Mouse (Mus musculus) MEL-GATA-1-ER (cell line): ENCODE data around the gene Ube2e1.
"Not testable (repeated sequence)": the region's sequence is repeated elsewhere in the genome, so short reads cannot be mapped to it uniquely, and the experiment has no call there.

Source experiments
- DNase-seq: peaks from one replicate; pipeline ENCODE4 v3.0.0-alpha.2; 2012; ENCODE audit warnings: low read depth; ENCODE audit errors: extremely low read depth

Ube2e1 gene

DNA sequence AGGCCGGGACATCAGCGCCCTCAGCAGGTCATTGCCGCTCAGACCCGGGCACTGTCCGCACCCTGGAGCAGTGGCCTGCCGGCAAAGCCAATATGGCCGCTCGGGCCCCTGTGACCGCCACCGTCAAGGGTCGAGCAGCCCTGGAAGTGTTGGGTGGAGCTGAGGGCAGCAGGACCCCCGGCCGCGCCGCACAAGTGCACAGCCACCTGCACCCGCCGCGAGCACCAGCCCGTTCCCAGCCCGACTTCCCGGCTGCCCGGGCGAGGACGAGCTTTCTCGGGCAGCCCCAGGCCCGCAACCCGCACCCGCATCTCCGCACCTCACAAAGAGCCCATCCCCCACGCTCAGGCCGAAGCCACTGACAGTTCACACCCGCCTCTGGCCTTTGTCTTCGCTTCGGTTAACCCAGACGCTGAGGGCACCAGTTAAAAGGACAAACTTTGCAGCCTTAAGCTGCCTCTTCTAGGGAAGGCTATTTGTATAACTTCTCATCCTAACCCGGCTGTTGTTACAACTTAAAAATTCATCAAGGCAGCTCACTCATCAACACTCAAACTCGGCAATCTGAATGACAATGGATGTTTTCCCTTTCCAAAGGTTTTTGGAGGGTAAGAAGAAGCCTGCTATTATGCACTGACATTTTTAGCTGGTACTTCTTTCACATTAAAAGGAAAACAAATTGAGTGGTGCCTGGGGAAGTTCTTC, 4.5 kb downstream of the Ube2e1 start:
- no peak for DNase-seq

DNA sequence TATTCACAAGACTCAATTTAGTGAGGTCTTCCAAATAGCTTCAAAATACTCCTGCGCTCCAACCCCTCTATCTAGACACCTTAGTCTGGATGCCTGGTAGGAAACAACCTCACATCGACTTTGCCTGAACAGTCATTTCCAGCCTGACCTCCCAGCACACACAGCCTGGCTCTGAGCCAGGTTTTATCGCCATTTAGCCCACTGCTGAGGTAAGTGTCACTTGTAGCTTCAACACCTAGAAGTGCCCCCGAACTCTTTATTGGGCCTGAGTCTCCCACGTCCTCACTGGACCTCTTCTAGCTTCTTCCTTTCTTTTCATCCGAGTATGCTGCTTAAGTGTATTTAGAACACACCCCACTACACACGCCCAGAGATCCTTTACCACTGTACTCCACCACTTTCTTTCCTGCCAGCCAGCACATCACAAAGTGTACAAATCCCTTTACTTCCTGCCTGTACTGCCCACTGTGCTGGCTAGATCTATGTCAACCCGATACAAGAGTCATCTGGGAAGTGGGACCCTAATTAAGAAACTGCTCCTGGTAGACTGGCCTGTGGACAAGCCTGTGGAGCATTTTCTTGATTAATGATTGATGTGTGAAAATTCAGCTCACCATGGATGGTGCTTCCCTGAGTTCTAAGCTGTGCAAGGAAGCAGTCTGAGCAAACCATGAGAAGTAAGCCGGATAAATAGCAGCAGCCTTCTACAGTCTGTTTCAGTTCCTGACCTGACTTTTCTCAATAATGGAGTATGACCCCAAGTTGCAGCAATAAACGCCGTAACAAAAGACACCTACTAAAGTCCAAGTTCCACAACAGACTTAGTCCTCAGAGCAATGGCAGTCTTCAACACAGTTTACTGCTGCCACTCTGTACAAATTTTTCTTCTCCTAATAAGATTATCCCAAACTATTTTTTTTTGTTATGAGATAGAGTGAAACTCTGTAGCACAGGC, 13.9 kb downstream of the Ube2e1 start:
- no peak for DNase-seq

DNA sequence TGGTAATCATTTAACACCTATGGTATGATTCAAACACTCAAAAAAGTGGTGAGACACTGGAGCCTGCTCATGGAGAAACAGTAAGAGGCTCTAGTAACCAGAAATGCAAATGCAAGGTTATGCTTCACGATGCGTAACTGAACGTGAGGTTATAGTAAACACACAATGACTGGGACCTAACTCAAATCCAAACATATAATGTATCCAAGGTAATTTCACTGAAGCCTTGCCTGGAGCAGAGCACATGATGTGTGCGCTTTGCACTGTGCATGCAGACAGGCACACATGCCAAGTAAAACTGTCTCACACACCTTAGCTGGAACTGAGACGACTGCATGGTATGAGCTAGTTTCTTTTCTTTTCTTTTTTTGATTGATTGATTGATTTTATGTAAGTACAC, 27.5 kb downstream of the Ube2e1 start:
- DNase-seq = no peak

DNA sequence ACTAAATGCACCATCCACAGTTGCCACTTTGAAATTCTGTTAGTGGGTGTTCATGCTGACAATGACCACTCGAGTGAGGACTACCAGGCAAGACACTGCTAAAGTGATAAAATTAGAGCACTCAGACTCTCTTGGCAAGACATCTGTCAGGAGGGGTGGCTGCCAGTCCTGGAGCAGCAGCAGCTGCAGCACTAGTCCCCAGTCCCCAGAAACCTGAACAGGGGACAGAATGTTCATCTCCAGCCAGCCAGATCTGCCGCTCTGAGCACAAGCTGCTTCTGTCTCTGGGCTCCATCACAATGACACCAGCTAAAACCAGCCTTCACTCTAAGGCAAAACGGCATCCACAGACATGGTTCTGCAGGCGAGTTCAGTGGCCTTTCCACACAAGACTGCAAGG, 28.4 kb downstream of the Ube2e1 start:
- no peak for DNase-seq

DNA sequence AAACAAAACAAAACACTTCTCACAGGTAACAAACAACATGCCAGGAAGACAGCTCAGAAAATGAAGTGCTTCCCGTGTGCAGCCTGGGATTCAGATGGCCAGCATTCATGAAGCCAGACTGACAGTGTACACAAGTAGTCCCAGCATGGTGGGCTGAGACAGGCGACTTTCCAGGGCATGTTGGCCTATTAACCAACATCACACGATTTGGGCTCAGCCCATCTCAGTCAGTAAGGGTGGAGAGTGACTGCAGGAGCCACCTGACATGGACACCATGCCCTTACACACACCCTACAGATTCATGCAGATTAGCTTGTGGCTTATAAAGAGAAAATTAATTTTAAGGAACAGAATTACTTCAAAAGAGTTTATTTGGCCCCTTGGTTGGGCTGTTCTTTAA, 28.9 kb downstream of the Ube2e1 start:
- no peak for DNase-seq

DNA sequence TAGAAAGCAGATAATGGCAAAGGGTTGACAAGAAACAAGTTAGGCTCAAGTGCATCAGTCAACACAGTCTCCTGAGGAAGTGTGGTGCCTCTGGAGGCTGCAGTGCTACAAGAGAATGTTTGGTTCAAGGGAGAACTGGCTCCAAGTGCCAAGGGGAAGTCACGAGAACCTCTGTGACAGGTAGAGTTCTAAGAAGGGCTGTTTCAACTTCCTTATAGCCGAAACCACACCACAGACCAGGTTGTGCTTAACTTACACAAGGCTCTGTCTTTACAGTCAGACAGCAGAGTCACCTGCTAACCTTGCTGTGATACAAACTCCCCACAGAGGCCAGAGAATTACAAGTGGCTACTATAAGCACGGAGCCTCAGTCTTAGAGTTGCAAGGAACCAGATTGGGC, 30.1 kb downstream of the Ube2e1 start:
- DNase-seq = peak; percentile 54

DNA sequence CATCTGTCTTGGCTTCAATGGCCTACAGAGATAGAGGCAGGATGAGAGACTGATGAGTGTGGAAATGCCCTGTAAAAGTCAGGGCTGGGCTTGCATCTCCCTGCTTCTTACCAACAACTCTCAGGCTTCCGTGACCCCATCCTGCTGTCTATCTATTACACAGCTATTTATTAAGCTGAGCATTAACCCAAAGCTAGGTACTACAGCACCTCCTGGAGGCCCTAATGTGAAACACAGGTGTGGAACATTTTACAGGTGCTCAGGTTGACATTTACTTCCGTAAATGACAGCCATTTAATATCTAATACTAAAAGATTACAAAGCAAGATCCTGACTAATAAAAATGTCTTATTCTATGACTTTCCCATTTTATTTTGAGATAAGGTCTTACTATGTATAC, 31.0 kb downstream of the Ube2e1 start:
- DNase-seq = no peak

DNA sequence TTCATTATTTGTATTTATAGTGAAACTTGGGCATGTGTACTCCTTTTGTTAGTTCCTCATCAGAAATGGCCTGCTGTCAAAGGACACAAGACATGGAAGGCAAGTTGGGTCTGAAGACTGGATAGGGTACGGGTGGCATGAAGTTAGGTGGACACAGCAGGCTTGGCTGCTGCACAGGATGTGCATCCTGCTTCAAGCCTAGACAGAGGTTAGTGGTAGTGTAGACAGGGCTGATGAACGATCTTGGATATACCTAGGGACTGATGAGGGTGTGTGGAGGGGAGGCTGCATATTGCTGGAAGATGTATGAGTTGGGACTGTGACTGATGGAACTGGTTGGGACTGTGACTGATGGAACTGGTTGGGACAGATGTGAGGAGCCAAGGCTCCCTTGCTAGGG, 32.8 kb downstream of the Ube2e1 start:
- no peak for DNase-seq

DNA sequence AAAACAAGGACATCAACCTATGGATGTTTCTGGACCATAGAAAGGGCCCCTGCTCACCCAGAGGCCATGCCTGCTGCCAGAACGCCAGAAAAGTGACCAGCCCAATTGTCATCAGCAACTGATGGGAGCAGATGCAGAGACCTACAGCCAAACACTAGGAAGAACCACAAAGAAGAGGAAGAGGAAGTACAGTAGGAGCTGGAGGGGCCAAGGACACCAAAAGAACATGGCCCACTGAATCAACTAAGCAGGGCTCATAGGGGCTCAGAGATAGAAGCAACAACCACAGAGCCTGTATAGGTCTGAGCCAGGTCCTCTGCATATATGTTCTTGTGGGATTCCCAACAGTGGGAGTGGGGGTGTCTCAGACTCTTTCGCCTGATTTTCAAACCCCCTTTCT, 34.2 kb downstream of the Ube2e1 start:
- peak; percentile 33 for DNase-seq

DNA sequence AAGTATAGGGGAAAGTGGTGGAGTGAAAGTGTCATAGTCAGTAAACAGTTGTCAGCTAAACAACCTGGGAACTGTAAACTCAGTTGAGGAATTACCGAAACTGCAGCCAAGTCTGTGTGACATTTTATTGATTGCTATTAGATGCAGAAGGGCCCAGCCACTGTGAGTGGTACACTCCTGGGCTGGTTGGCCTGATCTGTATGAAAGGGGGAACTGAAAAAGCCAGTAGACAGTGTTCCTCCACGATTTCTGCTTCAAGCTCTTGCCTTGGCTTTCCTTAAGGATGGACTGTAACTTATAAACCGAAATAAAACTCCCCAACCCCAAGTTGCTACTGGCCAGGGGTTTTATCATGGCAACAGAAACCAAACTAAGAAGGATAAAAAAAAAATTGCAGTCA, 39.1 kb downstream of the Ube2e1 start:
- DNase-seq = no peak

DNA sequence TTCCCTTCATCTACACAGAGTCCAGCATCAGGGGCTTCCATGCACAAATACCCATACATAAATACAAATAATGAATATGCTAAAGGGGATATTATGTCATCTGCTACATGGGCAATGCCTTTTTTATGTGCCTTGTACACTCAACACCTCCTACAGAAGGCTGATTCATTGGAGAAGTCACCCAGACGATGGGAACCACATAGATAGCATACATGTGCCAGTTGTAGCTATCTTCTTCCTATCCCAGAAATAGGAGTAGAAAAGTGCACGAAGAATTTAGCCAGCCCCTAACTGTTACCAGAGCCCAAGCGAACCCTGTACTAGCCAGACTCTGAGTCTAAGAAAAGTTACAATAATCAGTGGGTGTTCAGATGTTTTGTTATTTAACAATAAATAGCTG, 39.5 kb downstream of the Ube2e1 start:
- DNase-seq = no peak

DNA sequence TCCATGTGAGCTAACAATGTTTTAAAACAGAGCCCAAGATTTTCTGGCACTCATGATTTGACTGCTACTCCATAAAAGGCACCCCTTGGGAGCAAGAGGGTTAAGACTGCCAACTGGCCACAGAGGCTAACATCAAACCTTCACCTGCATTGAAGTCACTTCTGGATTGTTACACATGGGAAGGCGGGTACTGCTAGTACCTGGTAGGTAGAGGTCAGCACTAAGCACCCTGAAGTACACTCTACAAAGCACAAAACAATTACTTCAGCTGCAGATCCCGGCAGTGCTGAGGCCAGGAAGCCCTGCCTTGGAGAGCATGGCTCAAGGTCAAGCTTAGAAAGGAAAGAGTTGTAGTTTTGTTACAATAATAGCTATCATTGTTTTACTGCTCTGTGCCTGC, 44.3 kb downstream of the Ube2e1 start:
- no peak for DNase-seq

DNA sequence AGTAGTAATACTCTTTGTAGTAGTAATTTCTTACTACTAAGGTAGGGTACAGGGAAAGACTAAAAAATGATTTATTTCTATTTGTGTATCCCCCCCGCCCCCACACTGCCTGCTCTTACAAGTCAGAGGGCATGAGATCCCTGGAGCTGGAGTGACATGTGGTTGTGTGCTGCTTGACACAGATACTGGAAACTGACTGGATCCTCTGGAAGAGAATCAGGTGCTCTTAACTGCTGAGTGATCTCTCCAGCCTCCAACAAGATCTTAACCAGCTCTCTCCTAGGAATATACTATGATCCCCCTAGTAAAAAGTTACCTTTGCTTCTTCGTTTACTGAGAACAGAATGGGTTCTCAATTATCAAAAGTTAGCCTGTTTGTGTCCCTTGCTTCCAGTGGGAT, 45.2 kb downstream of the Ube2e1 start:
- DNase-seq = no peak

DNA sequence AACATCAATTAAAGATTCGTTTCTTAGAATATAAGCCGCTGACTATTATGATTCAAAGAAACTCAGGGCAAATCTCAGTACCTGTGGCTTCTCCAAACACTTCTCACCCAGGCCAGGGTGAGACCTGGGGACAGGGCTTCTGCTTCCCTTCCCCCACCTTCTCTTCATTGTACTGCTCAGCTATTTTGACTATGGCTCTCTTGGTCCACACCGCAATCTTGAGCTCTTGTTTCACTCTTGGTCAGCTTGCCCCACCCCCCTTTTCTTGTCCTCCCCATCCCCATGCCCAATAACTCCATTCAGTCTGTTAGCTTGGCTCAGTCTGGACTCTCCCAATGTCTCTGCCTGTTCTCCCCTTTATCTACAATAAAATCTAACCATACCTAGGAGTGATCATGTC, 46.2 kb downstream of the Ube2e1 start:
- no peak for DNase-seq

DNA sequence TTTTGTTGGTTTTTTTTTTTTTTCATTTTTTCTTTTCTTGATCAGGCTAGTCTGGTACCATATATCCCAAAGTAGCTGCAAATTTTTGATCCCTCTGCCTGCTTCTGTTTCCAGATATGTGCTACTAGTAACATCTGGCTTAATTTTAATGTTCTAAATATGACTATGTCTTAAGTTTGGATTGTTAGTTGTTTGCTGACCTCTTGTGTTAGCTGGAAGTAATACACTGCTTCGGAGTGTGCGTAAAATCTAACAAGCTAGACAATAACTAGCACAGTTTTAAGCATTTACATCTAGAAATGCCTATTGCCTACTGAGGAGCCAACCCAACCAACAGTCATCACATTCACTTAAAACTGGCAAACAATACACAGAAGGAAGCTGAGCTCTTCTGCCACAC, 47.1 kb downstream of the Ube2e1 start:
- DNase-seq = no peak

DNA sequence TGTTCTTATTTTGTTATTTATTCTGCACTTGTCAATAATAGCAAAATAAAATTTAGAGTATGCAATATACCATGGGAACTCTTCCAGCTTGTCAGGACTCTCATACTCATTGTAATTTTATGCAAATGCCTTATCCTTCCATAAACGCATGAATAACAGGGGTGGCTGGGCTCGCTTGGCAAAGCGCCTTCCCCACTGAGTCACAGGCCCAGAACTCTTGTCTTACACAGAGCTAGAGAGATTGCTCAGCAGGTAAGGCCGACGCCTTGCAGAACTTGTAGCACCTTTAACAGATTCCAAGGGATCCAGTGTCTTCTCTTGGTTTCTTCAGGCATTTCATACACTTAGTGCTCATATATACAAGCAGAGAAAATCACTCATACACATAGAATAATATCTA, 51.3 kb downstream of the Ube2e1 start:
- no peak for DNase-seq

DNA sequence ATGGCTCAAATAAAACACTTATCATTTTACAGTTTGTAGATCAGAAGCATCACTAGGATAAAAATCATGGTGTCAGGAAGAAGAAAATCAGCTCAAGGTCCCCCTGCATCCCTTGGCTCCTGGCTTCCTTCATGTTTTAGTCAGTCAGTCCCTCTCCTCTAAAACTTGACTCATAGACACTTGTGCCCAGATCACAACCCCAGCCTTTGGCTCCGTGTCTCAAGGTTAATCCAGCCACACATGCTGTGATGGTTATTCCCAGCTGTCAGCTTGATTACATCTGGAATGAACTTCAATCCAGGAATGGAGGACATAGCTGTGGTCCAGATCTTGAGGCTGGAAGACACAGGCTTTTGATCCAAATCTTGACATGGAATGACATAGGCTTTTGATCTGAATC, 57.1 kb downstream of the Ube2e1 start:
- DNase-seq = no peak

DNA sequence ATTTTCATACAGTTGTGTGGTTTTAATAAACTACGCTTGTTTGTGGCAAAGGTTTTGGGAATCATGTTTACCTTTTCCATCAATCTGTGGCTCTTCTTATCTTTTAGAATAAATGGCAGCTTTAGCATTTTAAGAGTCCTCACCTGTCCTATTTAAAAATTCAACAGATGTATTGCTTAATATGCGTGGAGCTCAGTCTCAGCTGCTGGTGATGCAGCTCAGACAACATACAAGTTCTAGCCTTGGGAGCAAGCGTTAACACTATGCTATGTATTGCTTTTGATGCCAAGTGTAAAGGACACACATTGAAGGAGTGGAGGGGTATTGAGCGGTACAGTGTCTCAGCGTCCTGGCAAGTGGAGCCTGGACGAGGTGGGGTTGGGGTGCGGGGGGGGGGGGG, 60.0 kb downstream of the Ube2e1 start:
- DNase-seq = no peak

DNA sequence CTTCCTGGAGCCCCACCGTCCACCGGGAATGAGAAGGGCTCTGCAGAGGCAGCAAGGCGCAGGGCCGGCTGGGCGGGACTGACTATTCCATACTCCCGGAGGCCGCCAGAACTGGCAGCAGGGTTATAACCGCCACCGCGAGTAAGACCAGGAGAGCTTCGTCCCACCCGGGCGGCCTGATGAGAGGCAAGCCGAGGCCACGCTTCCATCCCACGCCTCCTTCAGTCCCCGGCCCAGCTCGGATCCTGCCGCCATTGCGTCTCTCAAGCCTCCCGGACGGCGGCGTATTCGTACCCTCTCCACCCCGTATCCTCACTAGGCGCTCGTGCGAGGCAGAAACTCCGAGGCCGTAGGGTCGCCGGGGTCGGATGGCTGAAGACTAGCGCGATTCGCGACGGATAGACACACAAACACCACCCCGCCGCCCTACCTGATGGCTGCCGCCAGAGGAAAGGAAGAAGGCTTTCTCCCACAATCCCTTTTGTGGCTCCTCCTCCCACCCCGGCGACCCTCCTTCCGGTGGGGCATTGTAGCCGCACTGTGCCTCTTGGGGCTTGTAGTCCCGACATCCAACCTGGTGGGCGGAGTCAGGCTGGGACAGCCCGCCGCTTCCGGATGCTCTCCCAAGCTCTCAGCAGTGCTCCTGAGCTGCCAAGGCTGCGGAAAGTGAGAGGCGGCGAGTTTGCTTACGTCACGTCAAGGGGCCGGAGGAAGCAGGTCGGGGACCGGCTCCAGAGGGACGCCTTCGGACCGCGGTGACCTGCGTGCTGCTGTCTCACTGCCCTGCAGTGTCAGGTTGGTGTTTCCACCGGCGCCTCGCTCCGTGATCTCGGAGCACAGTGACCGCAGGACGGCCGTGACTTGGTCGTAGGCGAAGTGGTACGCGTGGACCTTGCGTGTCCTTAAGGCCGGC, 60.9 kb downstream of the Ube2e1 start, which contains the start of the genes Nkiras1 and Rpl15:
Gene Nkiras1, plus strand, starts transcription at position 608 of the 913 bp plus-strand sequence.
Gene Rpl15, minus strand, starts transcription at position 863 of the 913 bp plus-strand sequence.
- DNase-seq = peak; percentile 96

DNA sequence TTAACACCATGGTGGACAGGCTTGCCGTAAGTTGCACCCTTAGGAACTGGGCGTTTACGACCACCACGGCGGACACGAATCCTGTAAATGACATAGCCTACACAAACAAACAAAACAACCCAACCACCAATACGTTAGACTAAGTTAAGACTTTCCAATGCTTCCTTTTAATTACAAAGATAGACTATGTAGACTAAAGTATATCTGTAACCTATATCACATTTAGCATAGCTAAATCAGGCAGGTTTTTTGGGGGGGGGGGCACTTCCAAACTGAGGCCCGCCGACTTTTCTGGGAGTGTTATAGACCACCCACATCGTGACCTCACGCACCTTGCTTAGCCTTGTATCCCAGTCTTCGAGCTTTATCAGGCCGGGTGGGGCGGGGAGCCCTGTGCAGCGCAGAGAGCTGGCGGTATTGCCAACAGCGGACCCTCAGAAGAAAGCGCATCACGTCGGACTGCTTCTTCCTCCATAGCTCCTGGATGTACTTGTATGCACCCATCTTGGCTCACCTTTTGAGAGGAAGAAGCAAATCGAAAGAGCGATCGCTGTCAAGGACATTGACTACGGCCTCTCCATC, 61.6 kb downstream of the Ube2e1 start:
- DNase-seq = not testable (repeated sequence)

DNA sequence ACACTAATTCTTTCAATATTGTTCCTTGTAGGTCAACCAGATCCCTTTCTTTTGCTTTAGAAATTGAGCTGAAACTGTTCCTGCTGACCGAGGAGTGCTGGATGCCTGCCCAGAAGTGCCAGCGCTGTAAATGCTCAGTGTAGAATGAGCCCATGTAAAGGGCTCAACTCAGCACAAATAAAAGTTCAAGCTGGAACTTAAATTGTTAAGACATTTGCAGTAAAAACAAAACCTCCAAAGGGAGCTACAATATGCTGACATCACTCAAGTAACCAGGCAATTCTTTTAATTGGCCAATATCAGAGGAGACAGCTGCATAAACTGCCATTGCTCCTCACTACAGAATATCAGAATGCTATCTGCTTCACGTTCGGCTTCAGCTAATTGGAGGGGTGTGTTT, 68.2 kb downstream of the Ube2e1 start:
- no peak for DNase-seq
